Mouse (Mus musculus): ENCODE data around the gene Mllt11. TPM values are rescaled to one million over a fixed set of nuclear protein-coding genes. Genes with fewer than 3 reads are reported as not detected.
A peak's percentile ranks its signal among the peaks of the same experiment; 100 is the strongest.

Mllt11 gene
- total RNA-seq, 2 experiments from 2014 or later, result 6.4 to 8.9 TPM

GRCm38 (mm10) chr3:95246465-95247231 is 14.7 kb upstream of the Mllt11 start:
- peak; percentile 48 to 59 for DNase-seq
- intact Hi-C loops (cut with DNase I), result no loop called here

GRCm38 (mm10) chr3:95243086-95243485 is 11.1 kb upstream of the Mllt11 start:
- intact Hi-C loops (cut with DNase I), result no loop called here
- DNase-seq, result no peak

DNA sequence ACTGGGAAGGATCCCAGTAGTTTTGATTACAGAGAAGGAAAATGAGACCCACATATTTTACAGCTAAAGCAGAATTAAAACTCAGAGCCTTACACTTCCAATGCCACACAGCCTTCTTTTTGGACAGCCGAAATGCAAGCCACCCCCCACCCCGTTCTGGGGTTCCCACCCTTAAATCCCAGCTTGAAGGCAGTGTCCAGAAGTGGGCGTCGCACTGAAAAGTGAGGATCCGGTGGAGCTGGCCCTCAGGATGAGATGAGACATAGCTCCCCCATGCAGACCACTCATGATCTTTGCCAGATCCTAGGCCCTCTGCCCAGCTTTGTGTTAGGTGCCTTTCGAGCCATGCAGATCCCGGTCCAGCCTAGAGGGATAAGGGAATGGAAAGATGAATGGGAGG is 9.5 kb upstream of the Mllt11 start, which contains the start of gene Gm128:
Gm128 (minus strand) TSS at position 101 of the 400 bp plus-strand sequence.
- intact Hi-C loops (cut with DNase I), result no loop called here
- no peak for DNase-seq

DNA sequence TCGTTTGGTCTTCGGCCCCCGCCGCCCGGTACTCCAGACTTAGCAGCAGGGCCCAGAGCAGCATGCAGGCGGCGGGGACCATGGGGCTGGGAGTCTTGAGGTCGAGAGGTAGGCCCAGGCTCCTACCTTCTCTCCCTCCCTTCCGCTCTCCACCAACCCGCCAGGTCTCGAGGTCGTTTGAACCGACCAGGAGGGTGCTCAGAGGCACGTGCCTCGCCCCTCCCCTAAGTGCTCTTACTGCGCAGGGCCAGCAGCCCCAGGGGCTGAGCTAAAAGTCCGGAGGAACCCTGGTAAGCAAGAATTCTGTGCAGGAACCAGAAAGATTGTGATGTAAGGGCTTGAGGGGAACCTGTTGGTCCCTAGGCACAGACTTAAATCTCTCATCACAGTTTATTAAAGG is 8.9 kb upstream of the Mllt11 start:
- intact Hi-C loops (cut with DNase I), result no loop called here
- DNase-seq, result no peak

DNA sequence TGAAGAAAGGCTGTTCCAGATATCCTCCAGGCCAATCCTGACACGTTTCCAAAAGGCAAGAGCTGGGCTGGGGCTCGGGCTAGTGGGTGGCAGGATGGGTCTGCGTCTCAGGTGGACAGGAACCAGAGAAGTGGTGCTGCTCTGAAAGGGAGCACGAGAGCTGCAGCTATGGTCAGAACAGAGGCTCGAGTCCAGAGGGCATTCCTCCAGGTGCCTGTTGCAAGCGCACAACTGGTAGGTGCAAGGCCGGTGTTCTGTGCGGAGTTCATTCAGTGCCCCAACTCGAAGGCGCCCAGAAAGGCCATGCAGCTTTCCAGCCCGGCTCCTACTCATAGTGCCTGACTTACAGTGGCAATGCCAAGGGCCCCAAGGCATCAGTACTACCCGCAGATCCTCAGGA is 8.0 kb upstream of the Mllt11 start:
- intact Hi-C loops (cut with DNase I), result no loop called here
- no peak for DNase-seq

GRCm38 (mm10) chr3:95239022-95239421 is 7.1 kb upstream of the Mllt11 start:
- intact Hi-C loops (cut with DNase I), result no loop called here
- DNase-seq, result no peak

- no peak for DNase-seq
- intact Hi-C loops (cut with DNase I), result no loop called here
Observed at GRCm38 (mm10) chr3:95237541-95238099, 5.6 kb upstream of the Mllt11 start.

DNA sequence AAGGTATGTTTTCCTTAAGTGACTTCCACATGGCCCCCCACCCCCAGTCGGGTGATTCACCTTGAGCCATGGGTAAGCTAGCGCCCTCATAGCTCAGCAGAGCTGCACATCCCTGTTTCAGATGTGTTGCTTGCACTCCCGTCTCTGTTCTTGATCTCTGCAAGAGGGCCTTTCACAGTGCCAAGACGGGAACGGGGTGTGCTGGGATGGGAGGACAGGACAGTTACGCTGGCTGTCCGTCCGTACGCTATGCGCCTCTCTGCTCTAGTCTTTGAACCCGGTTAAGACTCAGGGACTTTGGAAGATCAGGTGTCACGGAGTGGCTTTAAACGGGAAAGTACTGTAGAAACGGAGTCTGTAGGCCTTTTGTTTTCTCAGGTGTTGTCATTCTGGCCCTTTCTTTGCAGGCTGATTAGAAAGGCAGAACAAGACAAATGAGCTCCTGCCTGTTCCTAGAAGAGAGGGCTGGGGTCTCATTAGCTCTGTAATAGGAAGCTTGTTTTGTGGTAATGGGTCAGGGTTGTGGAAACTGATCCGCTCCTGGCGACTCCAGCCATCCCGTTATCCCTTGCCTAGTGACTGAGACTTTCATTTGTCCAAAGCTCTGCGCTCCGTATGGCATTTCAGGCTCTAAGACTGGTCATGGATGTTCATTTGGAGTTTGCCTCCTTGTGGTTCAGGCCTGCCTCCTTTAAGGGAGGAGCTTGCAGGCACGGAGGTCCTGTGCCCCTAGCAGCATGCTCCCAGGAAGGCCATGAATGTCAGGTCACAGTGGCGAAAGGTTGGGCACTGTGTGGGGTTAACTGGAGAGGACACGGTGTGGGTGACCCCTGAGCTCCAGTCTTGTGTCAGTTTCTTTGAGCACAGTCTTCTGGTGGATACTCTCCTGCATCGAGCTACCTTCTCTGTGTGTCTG is 3.7 kb upstream of the Mllt11 start:
- DNase-seq, result no peak
- intact Hi-C loops (cut with DNase I), result no loop called here

- DNase-seq, result no peak
- intact Hi-C loops (cut with DNase I), result no loop called here
Observed at GRCm38 (mm10) chr3:95233303-95233980, 1.5 kb upstream of the Mllt11 start.

- no peak for DNase-seq
- intact Hi-C loops (cut with DNase I), result no loop called here
Observed at GRCm38 (mm10) chr3:95232771-95233170, 800 bp upstream of the Mllt11 start.

GRCm38 (mm10) chr3:95230495-95231297 is 1.3 kb downstream of the Mllt11 start:
- peak; percentile 35 to 42 for DNase-seq

DNA sequence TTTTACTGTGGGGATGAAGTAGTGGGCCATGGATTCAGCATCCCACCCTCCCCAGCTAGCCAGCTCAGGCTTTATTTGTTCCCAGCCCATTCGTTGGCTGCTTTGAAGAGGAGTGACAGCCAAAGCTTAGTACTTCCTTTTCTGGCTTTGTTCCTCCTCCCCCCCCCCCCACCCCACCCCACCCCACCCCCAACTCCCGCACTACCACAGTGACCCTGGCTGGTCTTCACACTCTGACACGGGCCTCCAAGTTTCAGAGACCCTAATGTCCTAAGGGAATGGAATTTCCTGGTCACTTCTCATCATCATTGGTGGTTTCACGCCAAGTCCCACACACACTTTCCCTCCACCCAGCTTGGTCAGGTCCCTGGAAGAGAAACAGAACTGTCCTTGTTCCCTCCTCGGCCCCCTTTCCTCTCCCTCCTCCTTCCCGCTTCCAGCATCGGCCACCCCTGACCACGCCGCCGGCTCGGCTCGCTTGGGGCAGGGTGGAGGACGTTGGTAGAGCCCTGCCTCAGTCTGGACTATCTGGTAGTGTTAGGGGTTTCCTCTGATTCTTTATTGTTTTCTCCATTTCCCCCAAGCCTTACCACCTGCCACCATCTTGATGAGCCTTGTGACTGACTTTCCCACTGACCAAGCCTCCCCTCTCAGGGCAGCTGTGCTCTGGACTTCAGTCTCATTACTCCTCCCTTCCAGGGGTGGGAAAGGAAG is 2.0 kb downstream of the Mllt11 start:
- intact Hi-C loops (cut with DNase I), result no loop called here
- DNase-seq, result peak; percentile 71 to 73

More at GRCm38 (mm10) chr3:95230495-95231297, 1.3 kb downstream of the Mllt11 start:
- intact Hi-C loops (cut with DNase I), result no loop called here

DNA sequence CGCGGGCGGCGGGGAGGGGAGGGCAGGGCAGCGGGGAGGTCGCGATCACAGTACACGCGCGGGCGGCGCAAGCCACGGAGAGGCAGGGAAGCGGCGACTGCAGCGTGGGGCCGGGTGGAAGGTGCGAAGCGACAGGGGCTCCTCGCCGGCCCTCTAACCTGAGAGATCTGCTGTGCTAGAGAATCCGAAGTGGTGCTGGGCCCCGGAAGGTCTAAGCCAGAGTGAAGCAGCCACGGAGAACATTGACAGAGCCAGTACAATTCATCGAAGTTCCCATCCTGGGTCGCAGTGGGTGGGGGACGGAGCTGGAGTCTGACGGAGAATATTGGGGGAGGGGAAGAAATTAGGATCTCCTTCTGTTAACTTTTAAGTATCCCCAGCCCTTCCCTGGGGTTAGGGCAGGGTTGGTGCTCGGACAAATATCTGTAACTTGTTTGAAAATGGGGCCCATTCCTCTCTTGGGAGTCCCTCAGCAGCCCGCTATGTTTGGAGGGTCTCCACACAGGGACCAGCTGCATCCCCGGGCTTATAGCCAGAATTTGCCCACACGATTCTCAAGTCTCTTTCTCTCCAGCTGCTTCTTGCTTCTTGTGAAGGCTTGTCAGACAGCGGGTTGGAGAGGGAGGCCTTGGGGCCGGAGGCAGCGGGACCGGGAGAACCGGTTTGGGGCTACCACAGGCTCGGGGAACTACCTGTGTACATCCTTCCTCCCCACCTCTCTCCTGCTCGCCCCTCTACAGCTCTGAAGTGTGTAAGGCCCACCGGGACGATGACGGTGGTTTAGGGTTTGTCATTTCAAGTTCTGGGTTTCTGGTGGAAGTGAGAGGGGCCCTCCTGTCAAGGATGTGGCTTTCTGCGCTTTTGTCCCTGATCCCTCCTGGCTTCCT is 2.8 kb downstream of the Mllt11 start:
- intact Hi-C loops (cut with DNase I), result loop anchor here (1.0 kb wide), 1 partner anchor 12 kb away; the partner anchor contains the start of gene Gabpb2
- DNase-seq, result peak; percentile 48 to 61

GRCm38 (mm10) chr3:95228148-95228893 is 3.6 kb downstream of the Mllt11 start, which contains the start of gene Cdc42se1:
TSS of gene Cdc42se1 (plus strand) at chr3:95228732.
- intact Hi-C loops (cut with DNase I), result loop anchor here (1.0 kb wide), 1 partner anchor 11 kb away; the partner anchor contains the start of gene Gabpb2

DNA sequence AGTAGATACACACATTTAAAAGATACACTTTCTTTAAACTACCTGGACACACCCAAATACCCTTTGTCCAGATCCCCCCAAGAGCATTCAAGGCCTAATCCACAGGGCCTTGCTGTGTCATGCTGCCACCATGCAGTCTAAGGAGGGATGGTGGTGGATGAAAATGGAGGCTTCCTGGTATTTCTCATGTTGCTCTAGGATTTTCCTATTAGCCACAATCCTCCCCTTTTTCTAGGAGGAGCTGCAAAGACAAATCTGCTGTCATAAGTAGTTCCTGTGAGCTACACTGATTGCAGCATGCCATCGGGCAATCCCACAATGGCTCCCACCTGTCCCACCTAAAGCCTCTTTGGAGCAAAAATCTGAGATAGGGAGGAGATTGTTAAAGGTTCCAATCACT is 4.8 kb downstream of the Mllt11 start:
- no peak for DNase-seq
- intact Hi-C loops (cut with DNase I), result no loop called here

More at GRCm38 (mm10) chr3:95228148-95228893, 3.6 kb downstream of the Mllt11 start, which contains the start of gene Cdc42se1:
- DNase-seq, result peak; percentile 87 to 91

DNA sequence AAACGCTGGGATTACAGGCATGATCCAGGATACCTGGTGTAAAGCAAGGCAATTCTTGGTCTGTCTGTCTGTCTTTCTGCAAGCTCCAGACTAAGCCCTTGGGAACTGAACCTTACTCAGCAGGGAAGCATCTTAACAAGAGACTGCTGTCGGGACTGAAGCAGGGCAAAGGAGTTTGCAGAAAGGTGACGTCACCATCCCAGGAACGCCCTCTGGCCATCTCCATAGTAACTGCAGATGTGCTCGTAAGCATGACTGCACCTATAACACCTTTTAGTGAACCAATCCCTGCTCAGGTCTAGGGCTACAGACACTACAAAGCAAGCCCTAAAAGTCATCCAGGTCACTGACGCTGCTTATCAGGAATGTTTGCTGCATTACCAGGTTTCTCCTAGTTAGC is 7.7 kb downstream of the Mllt11 start:
- no peak for DNase-seq
- intact Hi-C loops (cut with DNase I), result no loop called here

GRCm38 (mm10) chr3:95223041-95223440 is 8.9 kb downstream of the Mllt11 start:
- intact Hi-C loops (cut with DNase I), result no loop called here
- DNase-seq, result no peak

Measured in heart, postnatal 10 days (tissue).